9 mouse cellular contexts compared by ENCODE assay signal in the genomic region with DNA sequence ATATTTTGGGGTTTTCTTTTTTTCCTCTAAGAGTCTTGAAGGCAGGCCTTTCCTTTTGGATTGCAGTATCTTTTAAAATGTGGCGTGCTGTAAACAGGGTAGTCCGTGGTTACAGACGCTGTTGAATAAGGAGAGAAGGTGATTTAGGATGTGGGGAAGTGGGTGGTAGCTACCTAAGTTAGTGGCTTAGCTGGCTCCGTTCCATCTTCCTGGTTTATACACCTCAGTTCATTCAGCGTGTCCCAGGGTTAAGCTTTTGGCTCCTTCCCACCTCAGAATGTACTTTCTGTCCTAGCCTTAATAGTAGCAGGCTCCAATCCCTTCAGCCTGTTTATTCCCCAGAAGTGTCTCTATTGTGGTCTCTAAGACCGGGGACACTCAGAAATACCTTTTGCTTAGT. TPM values are rescaled to one million over a fixed set of nuclear protein-coding genes. Genes with fewer than 3 reads are reported as not detected.
DNase-seq lines count a peak whose midpoint lies in the region; ATAC-seq and TF ChIP-seq lines count a peak whose summit lies in the region.
"Had no signal": no experiment of that assay in that cellular context is flagged by ENCODE, and none has a peak within 500 bp of the region (broad histone marks: within the 10 kb centered on the region; RNA-seq: fewer than 3 reads in every experiment).

No protein-coding gene starts in this region.

- H3K9me3 ChIP-seq in hindbrain, embryonic 10.5 days: no peaks in the 10 kb centered on the region
- H3K9me3 ChIP-seq in hindbrain, embryonic 11.5 days (ENCODE audit: control insufficient read depth, low read length): no peaks in the 10 kb centered on the region
- H3K9me3 ChIP-seq in forebrain, embryonic 14.5 days (replicated peaks; ENCODE audit: control insufficient read depth, low read length): no peaks in the 10 kb centered on the region
- no peaks in the 10 kb centered on the region for H3K9me3 ChIP-seq in liver, embryonic 14.5 days (ENCODE audit: control insufficient read depth, low read length)
- H3K9me3 ChIP-seq: G1E had no signal

- no peak for DNase-seq in hindbrain, embryonic 10.5 days (ENCODE audit: low spot score)
- no peak for DNase-seq in hindbrain, embryonic 11.5 days (ENCODE audit: low spot score)
- peak; percentile 30 for DNase-seq in CD4-positive helper T cell, adult 2 months (ENCODE audit: low read depth, low spot score)
- no peak for DNase-seq in forebrain, embryonic 14.5 days (ENCODE audit: low spot score)
- DNase-seq in liver, embryonic 14.5 days (ENCODE audit: low read depth in 3 of 3, low spot score in 3 of 3): no peak
- no peak for DNase-seq in ovary, postnatal 10 days (ENCODE audit: low spot score)
- no peak for DNase-seq in cerebellum, adult 11-12 months
- DNase-seq in cerebellum, postnatal 4 days (ENCODE audit: low spot score in 2 of 2): no peak

- H3K36me3 ChIP-seq in hindbrain, embryonic 10.5 days: peaks cover 6% of the 10 kb centered on the region; the same call in 1 of the 2 replicates
- no peaks in the 10 kb centered on the region for H3K36me3 ChIP-seq in hindbrain, embryonic 11.5 days (ENCODE audit: control insufficient read depth, insufficient read depth, low read length)
- no peaks in the 10 kb centered on the region for H3K36me3 ChIP-seq in forebrain, embryonic 14.5 days (ENCODE audit: control insufficient read depth, insufficient read depth, low read length)
- H3K36me3 ChIP-seq in liver, embryonic 14.5 days (replicated peaks; ENCODE audit: control insufficient read depth, insufficient read depth, low read depth): no peaks in the 10 kb centered on the region

- WGBS in hindbrain, embryonic 10.5 days: 75% methylated on average over 6 of the region's 6 CpGs
- 70% methylated on average over 6 of the region's 6 CpGs for WGBS in hindbrain, embryonic 11.5 days
- 65% methylated on average over 6 of the region's 6 CpGs for WGBS in forebrain, embryonic 14.5 days
- WGBS in liver, embryonic 14.5 days (ENCODE audit: insufficient replicate concordance): 51% methylated on average over 6 of the region's 6 CpGs

- 0 out of 2 replicates have a peak overlapping the region, but pooled peaks have one; percentile 11 for H3K4me3 ChIP-seq in hindbrain, embryonic 10.5 days
- H3K4me3 ChIP-seq in hindbrain, embryonic 11.5 days (ENCODE audit: low read depth, low read length): no peak overlapping the region
- H3K4me3 ChIP-seq in forebrain, embryonic 14.5 days (ENCODE audit: low read depth, low read length): no peak overlapping the region
- no peak overlapping the region for H3K4me3 ChIP-seq in liver, embryonic 14.5 days (ENCODE audit: insufficient read depth in 1 of 2, low read depth in 2 of 2, low read length in 2 of 2)

- TF ChIP-seq CTCF in liver, embryonic 14.5 days (IDR thresholded peaks at IDR 0.05; ENCODE audit: low read depth): no peak

- no peak overlapping the region for H3K27ac ChIP-seq in hindbrain, embryonic 10.5 days
- H3K27ac ChIP-seq in hindbrain, embryonic 11.5 days (ENCODE audit: low read depth, low read length): no peak overlapping the region
- H3K27ac ChIP-seq in forebrain, embryonic 14.5 days (ENCODE audit: low read depth, low read length): no peak overlapping the region
- H3K27ac ChIP-seq in liver, embryonic 14.5 days: no peak overlapping the region

- H3K27me3 ChIP-seq in hindbrain, embryonic 10.5 days (ENCODE audit: insufficient read depth, poor library complexity, severe bottlenecking): no peaks in the 10 kb centered on the region
- no peaks in the 10 kb centered on the region for H3K27me3 ChIP-seq in hindbrain, embryonic 11.5 days (ENCODE audit: control insufficient read depth, insufficient read depth, low read length)
- no peaks in the 10 kb centered on the region for H3K27me3 ChIP-seq in forebrain, embryonic 14.5 days (replicated peaks; ENCODE audit: control insufficient read depth, insufficient read depth, low read length)
- no peaks in the 10 kb centered on the region for H3K27me3 ChIP-seq in liver, embryonic 14.5 days (ENCODE audit: control insufficient read depth, insufficient read depth, low read length)

- no peak overlapping the region for H3K9ac ChIP-seq in hindbrain, embryonic 11.5 days (ENCODE audit: low read depth, low read length)
- H3K9ac ChIP-seq in forebrain, embryonic 14.5 days (ENCODE audit: low read length): no peak overlapping the region
- H3K9ac ChIP-seq in liver, embryonic 14.5 days (replicated peaks): no peak overlapping the region

- ATAC-seq in hindbrain, embryonic 11.5 days (ENCODE audit: low FRiP score): no peak
- no peak for ATAC-seq in forebrain, embryonic 14.5 days
- no peak for ATAC-seq in liver, embryonic 14.5 days (ENCODE audit: insufficient read depth)

- peaks cover 40% of the 10 kb centered on the region for H3K4me1 ChIP-seq in hindbrain, embryonic 10.5 days (replicated peaks)
- peaks cover 4% of the 10 kb centered on the region; the same call in 1 of the 2 replicates for H3K4me1 ChIP-seq in hindbrain, embryonic 11.5 days (replicated peaks; ENCODE audit: control insufficient read depth, insufficient read depth, low read length)
- peaks cover 21% of the 10 kb centered on the region for H3K4me1 ChIP-seq in forebrain, embryonic 14.5 days (ENCODE audit: control insufficient read depth, insufficient read depth, low read length)
- peaks cover 5 to 17% of the 10 kb centered on the region in 2 experiments for H3K4me1 ChIP-seq in liver, embryonic 14.5 days (replicated peaks; ENCODE audit: control insufficient read depth in 2 of 2, insufficient read depth in 2 of 2, low read length in 1 of 2)

- TF ChIP-seq EP300 in liver, embryonic 14.5 days (IDR thresholded peaks at IDR 0.05; ENCODE audit: low read depth): no peak

- H3K4me2 ChIP-seq in hindbrain, embryonic 11.5 days (replicated peaks; ENCODE audit: low read depth, low read length): no peak overlapping the region
- peak overlapping the region; percentile 4; the same call in 1 of the 2 replicates for H3K4me2 ChIP-seq in forebrain, embryonic 14.5 days (ENCODE audit: low read length)
- H3K4me2 ChIP-seq in liver, embryonic 14.5 days (ENCODE audit: low read depth): peak overlapping the region; percentile 26

RNA-seq across cellular contexts. Expression of a gene that starts 3.5 kb away (rescaled TPM):
- polyA plus RNA-seq in hindbrain, embryonic 10.5 days (2016; fragmentation: Nextera tagmentation; extraction: Ambion mirVana): 57.5 and 59.9 TPM in 2 replicates
- polyA plus RNA-seq in hindbrain, embryonic 11.5 days (2014; fragmentation: Nextera tagmentation; extraction: Ambion mirVana): 50.3 and 63.7 TPM in 2 replicates
- polyA plus RNA-seq in forebrain, embryonic 14.5 days (2014; fragmentation: Nextera tagmentation; extraction: Ambion mirVana): 32.0 and 49.5 TPM in 2 replicates
- polyA plus RNA-seq in liver, embryonic 14.5 days (2012; rRNA removed): 13.2 and 17.0 TPM in 2 replicates
- polyA plus RNA-seq in liver, embryonic 14.5 days (2014; fragmentation: Nextera tagmentation; extraction: Ambion mirVana): 10.3 and 13.1 TPM in 2 replicates

RNA-seq across cellular contexts. Expression of a gene that starts 51.8 kb away (rescaled TPM):
- 21.6 and 21.9 TPM in 2 replicates for polyA plus RNA-seq in hindbrain, embryonic 10.5 days (2016; fragmentation: Nextera tagmentation; extraction: Ambion mirVana)
- 10.7 and 11.6 TPM in 2 replicates for polyA plus RNA-seq in hindbrain, embryonic 11.5 days (2014; fragmentation: Nextera tagmentation; extraction: Ambion mirVana)
- polyA plus RNA-seq in forebrain, embryonic 14.5 days (2014; fragmentation: Nextera tagmentation; extraction: Ambion mirVana): 5.8 and 9.1 TPM in 2 replicates
- 47.1 and 48.6 TPM in 2 replicates for polyA plus RNA-seq in liver, embryonic 14.5 days (2012; rRNA removed)
- polyA plus RNA-seq in liver, embryonic 14.5 days (2014; fragmentation: Nextera tagmentation; extraction: Ambion mirVana): 15.4 and 15.6 TPM in 2 replicates

RNA-seq across cellular contexts. Expression of a gene that starts 57.5 kb away (rescaled TPM):
- 241 and 279 TPM in 2 replicates for polyA plus RNA-seq in hindbrain, embryonic 10.5 days (2016; fragmentation: Nextera tagmentation; extraction: Ambion mirVana)
- polyA plus RNA-seq in hindbrain, embryonic 11.5 days (2014; fragmentation: Nextera tagmentation; extraction: Ambion mirVana): 240 and 258 TPM in 2 replicates
- 243 and 301 TPM in 2 replicates for polyA plus RNA-seq in forebrain, embryonic 14.5 days (2014; fragmentation: Nextera tagmentation; extraction: Ambion mirVana)
- polyA plus RNA-seq in liver, embryonic 14.5 days (2012; rRNA removed): 118 and 126 TPM in 2 replicates
- polyA plus RNA-seq in liver, embryonic 14.5 days (2014; fragmentation: Nextera tagmentation; extraction: Ambion mirVana): 209 and 219 TPM in 2 replicates
